ENCODE assay signal across 16 mouse cellular contexts in genomic region chr6:17374326-17374725, GRCm38 (mm10).
"Had no signal": no experiment of that assay in that cellular context is flagged by ENCODE, and none has a peak within 500 bp of the region (broad histone marks: within the 10 kb centered on the region; RNA-seq: fewer than 3 reads in every experiment).

No protein-coding gene starts in this region.

- H3K4me1 ChIP-seq: neural tube, embryonic 13.5 days; neural tube, embryonic 15.5 days; stomach, embryonic 15.5 days had no signal

- H3K27me3 ChIP-seq: neural tube, embryonic 13.5 days; neural tube, embryonic 15.5 days; stomach, embryonic 15.5 days had no signal

- H3K27ac ChIP-seq: neural tube, embryonic 13.5 days; neural tube, embryonic 15.5 days; stomach, embryonic 15.5 days; stomach, postnatal 0 days had no signal

- H3K4me3 ChIP-seq: neural tube, embryonic 13.5 days; neural tube, embryonic 15.5 days; stomach, embryonic 15.5 days had no signal

- DNase-seq: retina, postnatal 1 day; right cerebral cortex, adult 18-20 months; right cerebral cortex, postnatal 14 days; right cerebral cortex, postnatal 25 days; right cerebral cortex, postnatal 4 days; spleen, adult 18-20 months; thymus, adult 18-20 months; thymus, adult 2 months; thymus, postnatal 14 days; thymus, postnatal 25 days; thymus, postnatal 36 days; thymus, postnatal 4 days had no signal
